Mouse (Mus musculus) 3T3-L1 (cell line): Measurements from ENCODE around the gene Olfr608.
"Not testable (repeated sequence)": the region's sequence is repeated elsewhere in the genome, so short reads cannot be mapped to it uniquely, and the experiment has no call there.

Experiments
- DNase-seq: peaks from one replicate; pipeline ENCODE4 v3.0.0-alpha.2; 2015; ENCODE audit warnings: low read depth, low spot score

The Olfr608 gene

GRCm38 (mm10) chr7:103469577-103469976, at the start of gene Olfr608:
TSS of gene Olfr608 (plus strand) at chr7:103469877.
- DNase-seq = no peak

- no peak for DNase-seq
These were observed 24.3 kb upstream of the Olfr608 start, which contains the start of gene Olfr605 for GRCm38 (mm10) chr7:103445339-103445738. TSS of gene Olfr605 (minus strand) at chr7:103445439.

DNA sequence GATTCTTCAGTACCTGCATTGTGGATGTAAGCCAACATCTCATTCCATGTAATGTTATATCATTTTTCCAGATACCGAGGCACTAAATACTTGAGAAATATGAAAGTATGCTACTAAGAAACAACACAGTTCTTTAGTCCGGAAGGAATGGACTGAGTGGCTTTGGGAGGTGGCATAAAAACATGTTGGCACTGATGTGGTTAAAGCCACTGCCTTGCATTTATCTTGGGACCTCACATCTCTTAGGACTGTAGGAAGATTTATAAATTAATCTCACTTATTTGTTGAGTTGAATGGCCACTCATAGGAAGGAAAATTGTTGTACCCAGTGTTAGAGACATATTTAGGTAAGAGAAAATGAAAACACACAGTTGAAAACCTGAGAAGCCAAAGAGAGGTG, 20.9 kb upstream of the Olfr608 start, which contains the start of gene Olfr606:
Gene Olfr606 (plus strand): TSS at position 301 of the 400 bp plus-strand sequence.
- no peak for DNase-seq

DNA sequence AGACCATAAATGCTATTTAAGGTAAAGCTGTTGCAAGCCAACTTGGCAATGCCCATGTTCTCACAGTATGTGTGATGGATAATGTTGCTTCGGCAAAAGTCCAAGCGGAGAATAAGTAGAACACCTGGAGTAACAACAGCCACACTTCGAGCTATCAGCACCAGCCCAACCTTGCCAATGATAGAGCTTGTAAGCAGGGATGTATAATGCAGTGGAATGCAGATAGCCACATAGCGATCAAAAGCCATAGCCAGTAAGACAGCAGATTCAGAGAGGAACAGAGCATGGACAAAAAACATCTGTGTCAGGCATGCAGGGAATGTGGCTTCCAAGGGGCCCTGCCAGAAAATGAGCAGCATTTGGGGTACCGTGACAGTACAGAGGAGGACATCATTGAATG, 9.1 kb upstream of the Olfr608 start:
- DNase-seq = no peak

DNA sequence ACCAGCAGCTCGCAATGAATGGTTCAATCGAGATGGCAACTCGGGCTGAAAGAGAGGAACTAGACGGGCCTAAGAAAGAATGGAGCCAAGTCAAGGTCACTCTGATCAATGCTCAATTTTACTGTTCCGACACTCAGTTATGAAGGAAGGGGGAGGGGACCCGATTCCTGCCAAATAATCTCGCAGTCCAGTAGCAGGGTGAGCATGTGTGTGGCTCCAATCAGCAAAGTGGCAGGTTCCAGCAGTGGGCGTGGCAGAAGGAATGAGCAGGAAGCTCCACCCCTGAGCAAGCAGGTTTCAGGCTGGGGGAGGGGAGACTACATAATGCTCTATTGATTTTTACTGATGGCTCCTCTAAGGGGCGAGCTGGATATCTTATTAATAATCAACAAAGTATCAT, 7.4 kb downstream of the Olfr608 start:
- DNase-seq = not testable (repeated sequence)

DNA sequence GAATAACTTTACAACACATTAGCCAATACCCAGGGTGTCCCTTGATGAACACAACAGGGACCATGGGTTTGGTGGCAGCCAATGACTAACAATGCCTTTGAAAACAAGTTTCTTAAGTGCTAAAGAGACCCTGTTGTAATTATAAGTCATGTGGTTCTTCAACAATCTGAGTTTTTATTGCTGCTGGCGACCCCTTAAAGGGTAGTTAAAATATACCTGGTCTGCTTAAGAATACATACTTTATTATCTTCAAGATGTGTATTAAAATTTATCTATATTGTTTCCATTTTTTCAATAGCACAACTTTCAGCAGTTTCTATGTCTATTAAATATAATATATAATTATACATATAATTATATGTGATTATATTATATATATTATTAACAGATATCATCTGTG, 28.3 kb downstream of the Olfr608 start, which contains the start of gene Olfr609:
Gene Olfr609 (minus strand): TSS at position 101 of the 400 bp plus-strand sequence.
- no peak for DNase-seq

GRCm38 (mm10) chr7:103512022-103512421, 42.3 kb downstream of the Olfr608 start, which contains the start of gene Olfr610:
TSS of gene Olfr610 (minus strand) at chr7:103512122.
- no peak for DNase-seq

GRCm38 (mm10) chr7:103520746-103521145, 51.1 kb downstream of the Olfr608 start, which contains the start of gene Olfr611:
TSS of gene Olfr611 (minus strand) at chr7:103520846.
- DNase-seq = not testable (repeated sequence)
